Mouse (Mus musculus) limb, embryonic 13.5 days (tissue): Measurements from ENCODE around the gene Gm11569. TPM values are rescaled to one million over a fixed set of nuclear protein-coding genes. Genes with fewer than 3 reads are reported as not detected.
"Not testable (repeated sequence)": the region's sequence is repeated elsewhere in the genome, so short reads cannot be mapped to it uniquely, and the experiment has no call there.

Experiments used
- ATAC-seq: fragments of 200-750 bp; cut with Nextera tagmentation; 2 replicates; pipeline ENCODE4 v1.8.0; 2017; ENCODE audit warnings: low read depth, moderate number of reproducible peaks, moderate TSS enrichment; ENCODE audit not compliant: low FRiP score
- H3K27ac ChIP-seq: fragments of 300-500 bp; sonication (generic); 2 replicates; pipeline ENCODE4 v1.5.1; 2015; ENCODE audit warnings: inconsistent platforms, mild to moderate bottlenecking, moderate library complexity
- H3K27me3 ChIP-seq: fragments of 300-500 bp; sonication (generic); 2 replicates; pipeline ENCODE4 v1.6.1; 2015; ENCODE audit warnings: mild to moderate bottlenecking, inconsistent platforms
- H3K36me3 ChIP-seq: fragments of 300-500 bp; sonication (generic); 2 replicates; pipeline ENCODE4 v1.6.1; 2015; ENCODE audit warnings: inconsistent platforms, mild to moderate bottlenecking, moderate library complexity
- H3K4me1 ChIP-seq: fragments of 300-500 bp; sonication (generic); 2 replicates; pipeline ENCODE4 v1.6.1; 2015; ENCODE audit warnings: inconsistent platforms
- H3K4me2 ChIP-seq: fragments of 300-500 bp; sonication (generic); replicated peaks from 2 replicates; pipeline ENCODE4 v1.6.1; 2015; ENCODE audit warnings: inconsistent platforms, mild to moderate bottlenecking, moderate library complexity
- H3K4me3 ChIP-seq: fragments of 300-500 bp; sonication (generic); 2 replicates; pipeline ENCODE4 v1.5.1; 2015; ENCODE audit warnings: moderate library complexity, mild to moderate bottlenecking, inconsistent platforms
- H3K9ac ChIP-seq: fragments of 300-500 bp; sonication (generic); 2 replicates; pipeline ENCODE4 v1.6.1; 2015; ENCODE audit warnings: mild to moderate bottlenecking, inconsistent platforms
- H3K9me3 ChIP-seq: fragments of 300-500 bp; sonication (generic); 2 replicates; pipeline ENCODE4 v1.6.1; 2016; ENCODE audit warnings: inconsistent platforms
- WGBS: fragments of 180-500 bp; shearing (Covaris S2); methylation state at CpG from one replicate; pipeline ENCODE4 v1.1.7; 2015; 5-methylcytosine and 5-hydroxymethylcytosine counted together
- polyA plus RNA-seq: library from polyadenylated mRNA; unstranded; fragments of >200 nt; fragmentation: Nextera tagmentation; extraction: Ambion mirVana; gene quantifications from 2 replicates; pipeline ENCODE4 v1.2.1, GENCODE M21; 2015

Gene Gm11569
- polyA plus RNA-seq = not detected in 2 replicates

- H3K4me3 ChIP-seq, H3K9ac ChIP-seq, H3K36me3 ChIP-seq, H3K27ac ChIP-seq, H3K27me3 ChIP-seq, H3K4me1 ChIP-seq, H3K9me3 ChIP-seq, H3K4me2 ChIP-seq, ATAC-seq: not testable (repeated sequence)
- WGBS = no CpG with 5 or more reads among the region's 1 CpGs
Observed at GRCm38 (mm10) chr11:99798832-99799231, at the start of gene Gm11569. Gene Gm11569, minus strand, starts transcription at chr11:99798932.

GRCm38 (mm10) chr11:99846746-99847145 is 48.0 kb upstream of the Gm11569 start:
- 90% methylated on average over 2 of the region's 2 CpGs for WGBS

GRCm38 (mm10) chr11:99842185-99842584 is 43.5 kb upstream of the Gm11569 start:
- no peak overlapping the region for H3K4me3 ChIP-seq
- H3K36me3 ChIP-seq = no peaks in the 10 kb centered on the region
- H3K27ac ChIP-seq = no peak overlapping the region
- H3K9me3 ChIP-seq = no peaks in the 10 kb centered on the region
- no peak overlapping the region for H3K4me2 ChIP-seq
- no peaks in the 10 kb centered on the region for H3K27me3 ChIP-seq
- no peak for ATAC-seq
- H3K9ac ChIP-seq = no peak overlapping the region
- no peaks in the 10 kb centered on the region for H3K4me1 ChIP-seq
- 35% methylated on average over 1 of the region's 1 CpGs for WGBS

More at GRCm38 (mm10) chr11:99846746-99847145, 48.0 kb upstream of the Gm11569 start:
- Histone ChIP-seq H3K9ac (no peak overlapping the region), H3K36me3 (no peaks in the 10 kb centered on the region), H3K27ac (no peak overlapping the region), H3K4me1 (no peaks in the 10 kb centered on the region), H3K4me3 (no peak overlapping the region), H3K9me3 (no peaks in the 10 kb centered on the region), H3K4me2 (no peak overlapping the region), H3K27me3 (no peaks in the 10 kb centered on the region)
- ATAC-seq = no peak

GRCm38 (mm10) chr11:99837966-99838365 is 39.2 kb upstream of the Gm11569 start, which contains the start of gene 2300003K06Rik:
Gene 2300003K06Rik, minus strand, starts transcription at chr11:99838066.
- Histone ChIP-seq H3K27ac (no peak within 1 kb of the TSS), H3K4me1 (no peaks in the 10 kb centered on the region), H3K4me3 (no peak within 1 kb of the TSS), H3K9me3 (no peaks in the 10 kb centered on the region), H3K36me3 (no peaks in the 10 kb centered on the region), H3K9ac (no peak within 1 kb of the TSS), H3K4me2 (no peak within 1 kb of the TSS), H3K27me3 (no peaks in the 10 kb centered on the region)
- WGBS = 79% methylated on average over 1 of the region's 1 CpGs
- no peak for ATAC-seq

- ATAC-seq, H3K27ac ChIP-seq, H3K9ac ChIP-seq, H3K27me3 ChIP-seq, H3K9me3 ChIP-seq, H3K36me3 ChIP-seq, H3K4me3 ChIP-seq, H3K4me1 ChIP-seq, H3K4me2 ChIP-seq: not testable (repeated sequence)
- 82% methylated on average over 2 of the region's 2 CpGs for WGBS
Observed at GRCm38 (mm10) chr11:99815566-99815965, 16.8 kb upstream of the Gm11569 start, which contains the start of gene Gm11564. Gene Gm11564, minus strand, starts transcription at chr11:99815666.

- H3K4me2 ChIP-seq, H3K27me3 ChIP-seq, H3K27ac ChIP-seq, H3K9ac ChIP-seq, H3K9me3 ChIP-seq, ATAC-seq, H3K36me3 ChIP-seq, H3K4me1 ChIP-seq, H3K4me3 ChIP-seq: not testable (repeated sequence)
Observed at GRCm38 (mm10) chr11:99809792-99810191, 11.1 kb upstream of the Gm11569 start, which contains the start of gene Krtap4-13. Gene Krtap4-13, minus strand, starts transcription at chr11:99809892.

- no CpG with 5 or more reads among the region's 1 CpGs for WGBS
- H3K4me1 ChIP-seq, H3K9me3 ChIP-seq, H3K4me2 ChIP-seq, H3K4me3 ChIP-seq, H3K27ac ChIP-seq, H3K9ac ChIP-seq, H3K27me3 ChIP-seq, ATAC-seq, H3K36me3 ChIP-seq: not testable (repeated sequence)
Observed at GRCm38 (mm10) chr11:99804346-99804745, 5.6 kb upstream of the Gm11569 start, which contains the start of gene Gm11554. Gene Gm11554, minus strand, starts transcription at chr11:99804446.

- Histone ChIP-seq H3K9ac (no peak within 1 kb of the TSS), H3K4me3 (no peak within 1 kb of the TSS), H3K9me3 (no peaks in the 10 kb centered on the region), H3K27me3 (no peaks in the 10 kb centered on the region), H3K36me3 (no peaks in the 10 kb centered on the region), H3K4me1 (no peaks in the 10 kb centered on the region), H3K27ac (no peak within 1 kb of the TSS), H3K4me2 (no peak within 1 kb of the TSS)
- no peak for ATAC-seq
- WGBS = 82% methylated on average over 2 of the region's 2 CpGs
Observed at GRCm38 (mm10) chr11:99793367-99793766, 5.4 kb downstream of the Gm11569 start, which contains the start of gene Gm11596. Gene Gm11596, minus strand, starts transcription at chr11:99793467.

- H3K27me3 ChIP-seq, H3K9me3 ChIP-seq, H3K27ac ChIP-seq, H3K9ac ChIP-seq, ATAC-seq, H3K4me1 ChIP-seq, H3K4me3 ChIP-seq, H3K4me2 ChIP-seq, H3K36me3 ChIP-seq: not testable (repeated sequence)
Observed at GRCm38 (mm10) chr11:99784900-99785299, 13.8 kb downstream of the Gm11569 start, which contains the start of gene Krtap4-9. Gene Krtap4-9, plus strand, starts transcription at chr11:99785200.

GRCm38 (mm10) chr11:99780604-99781003 is 18.1 kb downstream of the Gm11569 start, which contains the start of gene Krtap4-8:
Gene Krtap4-8, minus strand, starts transcription at chr11:99780704.
- Histone ChIP-seq H3K9me3 (no peaks in the 10 kb centered on the region), H3K4me1 (no peaks in the 10 kb centered on the region), H3K9ac (no peak within 1 kb of the TSS), H3K36me3 (no peaks in the 10 kb centered on the region), H3K4me3 (no peak within 1 kb of the TSS), H3K27ac (no peak within 1 kb of the TSS), H3K4me2 (no peak within 1 kb of the TSS), H3K27me3 (peaks cover 3% of the 10 kb centered on the region; the same call in 1 of the 2 replicates)
- 93% methylated on average over 2 of the region's 2 CpGs for WGBS
- ATAC-seq = no peak

GRCm38 (mm10) chr11:99778401-99778800 is 20.3 kb downstream of the Gm11569 start:
- Histone ChIP-seq H3K9ac (no peak overlapping the region), H3K36me3 (no peaks in the 10 kb centered on the region), H3K4me1 (no peaks in the 10 kb centered on the region), H3K27me3 (peaks cover 3% of the 10 kb centered on the region; the same call in 1 of the 2 replicates), H3K9me3 (no peaks in the 10 kb centered on the region), H3K4me3 (no peak overlapping the region), H3K27ac (no peak overlapping the region), H3K4me2 (no peak overlapping the region)
- no peak for ATAC-seq
- 63% methylated on average over 7 of the region's 7 CpGs for WGBS

- not testable (repeated sequence) for H3K27ac ChIP-seq, H3K36me3 ChIP-seq, ATAC-seq, H3K4me3 ChIP-seq, H3K9me3 ChIP-seq, H3K4me2 ChIP-seq, H3K27me3 ChIP-seq, H3K4me1 ChIP-seq, H3K9ac ChIP-seq
Observed at GRCm38 (mm10) chr11:99772813-99773212, 25.9 kb downstream of the Gm11569 start, which contains the start of gene Gm11595. Gene Gm11595, minus strand, starts transcription at chr11:99772913.

- H3K27ac ChIP-seq = no peak overlapping the region
- H3K27me3 ChIP-seq = no peaks in the 10 kb centered on the region
- no peaks in the 10 kb centered on the region for H3K9me3 ChIP-seq
- H3K4me3 ChIP-seq = no peak overlapping the region
- no peaks in the 10 kb centered on the region for H3K36me3 ChIP-seq
- H3K9ac ChIP-seq = no peak overlapping the region
- H3K4me2 ChIP-seq = no peak overlapping the region
- ATAC-seq = no peak
- 76% methylated on average over 2 of the region's 2 CpGs for WGBS
- no peaks in the 10 kb centered on the region for H3K4me1 ChIP-seq
Observed at GRCm38 (mm10) chr11:99768410-99768809, 30.3 kb downstream of the Gm11569 start.
